Mouse (Mus musculus): ENCODE results near the gene AI597479.
"Not testable (repeated sequence)": the region's sequence is repeated elsewhere in the genome, so short reads cannot be mapped to it uniquely, and the experiment has no call there.

AI597479 gene

DNA sequence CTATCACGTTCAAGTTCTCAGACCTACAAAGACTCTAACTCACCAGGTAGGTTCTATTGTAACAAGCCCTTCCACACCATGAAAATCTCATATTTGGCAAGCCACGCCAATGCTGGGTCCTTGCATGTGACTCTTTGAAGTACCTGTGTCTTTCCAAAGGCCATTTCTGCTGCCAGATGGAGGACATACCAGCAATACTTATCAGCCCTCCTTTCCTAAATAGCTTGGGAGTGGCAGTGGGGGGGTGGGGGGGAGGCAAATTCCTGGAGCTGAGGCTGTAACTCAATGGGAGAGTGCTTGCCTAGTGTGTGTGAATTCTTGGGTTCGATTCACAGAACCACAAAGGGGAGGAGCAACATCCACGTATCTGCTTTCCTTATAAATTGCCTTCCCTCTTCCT, 26.2 kb downstream of the AI597479 start:
- DNase-seq (ENCODE audit: low read depth, low spot score), result no peak

DNA sequence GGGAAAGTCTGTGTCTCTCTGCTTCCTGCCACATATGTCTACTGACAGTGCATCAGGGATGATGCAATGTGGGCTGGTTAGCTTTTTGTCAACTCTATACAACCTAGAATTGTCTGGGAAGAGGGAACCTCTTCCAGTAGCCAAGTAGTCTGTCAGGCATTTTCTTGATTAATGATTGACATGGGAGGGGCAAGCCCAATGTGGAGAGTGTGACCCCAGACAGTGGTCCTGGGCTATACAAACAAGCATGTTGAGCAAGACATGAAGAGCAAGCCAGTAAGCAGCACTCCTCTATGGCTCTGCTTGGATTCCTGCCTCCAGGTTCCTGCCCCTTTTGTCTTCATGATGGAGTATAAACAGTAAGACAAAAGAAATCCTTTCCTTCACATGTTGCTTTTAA, 28.7 kb downstream of the AI597479 start:
- DNase-seq (ENCODE audit: low read depth, low spot score), result no peak

DNA sequence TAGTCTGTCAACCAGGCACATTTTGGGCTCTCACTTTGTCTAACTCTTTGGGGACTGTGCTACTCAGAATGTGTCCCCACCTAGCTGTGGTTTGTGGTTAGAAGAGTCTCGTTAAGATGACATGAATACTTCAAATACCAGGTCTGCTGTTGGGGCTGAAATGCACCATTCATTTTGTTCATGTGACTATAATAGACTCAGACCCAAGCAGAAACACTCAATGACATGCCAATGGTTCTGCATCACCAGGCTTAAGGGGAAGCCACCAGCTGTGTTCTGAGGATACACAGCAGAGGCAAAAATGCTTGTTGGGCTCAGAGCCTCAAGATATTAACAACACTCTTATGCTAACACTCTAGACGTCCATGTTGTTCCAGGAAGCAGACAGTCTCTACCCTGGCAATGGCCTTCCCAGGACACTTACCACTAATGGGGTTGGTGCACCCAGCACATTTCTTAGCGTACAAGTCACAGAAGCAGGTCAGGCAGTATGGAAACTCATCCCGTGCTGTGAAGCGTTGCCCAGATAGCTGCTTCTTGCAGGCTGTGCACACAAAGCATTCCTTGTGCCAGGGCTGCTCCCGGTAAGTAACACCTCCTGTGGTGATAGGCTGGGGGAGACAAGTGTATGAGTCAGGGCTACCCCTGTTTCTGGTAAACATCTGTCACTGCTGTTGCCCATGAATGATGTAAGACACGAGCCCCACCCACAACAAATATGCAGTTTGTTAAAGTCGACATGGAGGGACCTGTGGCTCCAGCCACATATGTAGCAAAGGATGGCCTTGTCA, 29.5 kb downstream of the AI597479 start:
- no peak for DNase-seq (ENCODE audit: low read depth, low spot score)

DNA sequence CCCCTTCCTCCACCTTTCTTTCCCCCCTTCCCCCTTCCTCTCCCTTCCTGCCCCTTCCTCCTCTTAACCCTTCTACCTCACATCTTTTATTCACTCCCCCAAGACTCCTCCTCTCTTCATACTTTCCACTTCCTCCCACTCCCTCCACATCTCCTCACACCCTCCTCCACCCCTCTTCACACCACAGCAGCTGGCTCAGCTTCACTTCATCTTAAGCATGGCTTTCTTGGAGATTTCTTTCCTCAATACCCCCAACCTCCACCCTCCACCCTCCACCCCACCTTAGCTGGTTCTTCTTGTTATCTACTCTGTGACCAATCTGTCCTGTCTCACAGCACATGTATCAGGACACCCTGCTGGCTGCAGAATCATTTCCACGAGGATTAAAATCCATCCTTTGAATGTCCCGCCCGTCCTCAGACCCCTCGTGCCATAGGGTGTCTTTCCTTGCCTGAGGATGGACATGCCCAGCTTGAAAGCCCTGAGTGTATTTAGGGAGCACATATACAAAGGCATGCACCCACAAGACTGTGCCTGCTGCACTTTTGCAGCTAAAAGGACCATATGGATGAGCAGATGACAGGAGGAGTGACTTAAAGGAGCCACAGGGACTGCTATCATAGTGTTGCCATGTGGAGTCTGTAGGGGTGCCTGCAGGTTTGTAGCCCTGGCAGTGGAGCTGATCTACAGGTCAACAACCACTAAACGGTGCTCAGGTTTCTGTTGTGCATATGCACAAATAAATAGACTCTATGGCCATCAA, 31.9 kb downstream of the AI597479 start:
- DNase-seq (ENCODE audit: low read depth, low spot score), result peak; percentile 60

DNA sequence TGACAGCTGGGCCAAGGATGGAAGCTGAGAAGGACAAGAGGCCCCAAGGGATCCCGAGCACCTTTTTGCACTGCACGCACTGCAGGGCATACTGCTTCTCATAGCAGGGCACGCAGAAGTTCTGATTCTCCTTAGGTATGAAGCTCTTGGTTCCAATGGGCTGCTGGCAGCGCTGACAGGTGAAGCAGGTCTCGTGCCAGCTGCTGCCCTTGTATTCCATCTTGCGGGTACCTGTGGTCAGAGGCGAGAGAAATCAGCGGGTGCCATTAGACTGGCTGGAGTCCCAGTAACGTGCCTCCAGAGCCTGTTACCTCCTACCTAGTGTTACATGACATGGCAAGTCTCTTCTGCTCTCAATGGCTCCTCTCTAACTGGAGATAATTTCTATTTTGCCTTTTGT, 33.1 kb downstream of the AI597479 start:
- no peak for DNase-seq (ENCODE audit: low read depth, low spot score)

DNA sequence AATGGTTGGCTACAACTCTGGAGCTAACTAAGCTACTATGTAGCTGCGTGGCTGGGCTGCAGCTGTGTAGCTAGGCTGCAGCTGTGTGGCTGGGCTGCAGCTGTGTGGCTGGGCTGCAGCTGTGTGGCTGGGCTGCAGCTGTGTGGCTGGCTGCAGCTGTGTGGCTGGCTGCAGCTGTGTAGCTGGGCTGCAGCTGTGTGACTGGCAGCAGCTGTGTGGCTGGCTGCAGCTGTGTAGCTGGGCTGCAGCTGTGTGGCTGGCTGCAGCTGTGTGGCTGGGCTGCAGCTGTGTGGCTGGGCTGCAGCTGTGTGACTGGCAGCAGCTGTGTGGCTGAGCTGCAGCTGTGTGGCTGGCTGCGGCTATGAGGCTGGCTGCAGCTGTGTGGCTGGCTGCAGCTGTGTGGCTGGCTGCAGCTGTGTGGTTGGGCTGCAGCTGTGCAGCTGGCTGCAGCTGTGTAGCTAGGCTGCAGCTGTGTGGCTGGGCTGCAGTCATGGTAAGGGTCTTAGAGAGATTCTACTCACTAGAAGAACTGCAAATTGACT, 38.0 kb downstream of the AI597479 start:
- not testable (repeated sequence) for DNase-seq (ENCODE audit: low read depth, low spot score)

DNA sequence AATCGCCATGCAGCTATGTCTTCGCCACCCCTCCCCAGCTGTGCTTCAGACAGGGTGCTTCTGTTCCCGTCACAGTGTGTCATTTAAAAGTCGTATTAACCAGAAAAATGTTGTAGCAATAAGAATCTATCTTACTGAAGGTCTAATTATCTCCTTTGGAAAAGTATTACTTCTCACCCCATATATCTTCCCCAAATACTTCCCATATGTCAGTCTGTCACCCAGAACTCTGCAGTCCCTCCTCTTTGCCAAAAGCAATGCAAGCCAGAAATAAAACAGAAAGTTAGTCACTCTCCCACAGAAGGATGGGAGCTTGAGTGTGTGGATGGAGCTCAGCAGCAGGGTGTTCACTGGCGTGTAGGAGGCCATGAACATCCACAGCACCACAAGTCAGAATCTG, 38.8 kb downstream of the AI597479 start:
- DNase-seq (ENCODE audit: low read depth, low spot score), result peak; percentile 92

DNA sequence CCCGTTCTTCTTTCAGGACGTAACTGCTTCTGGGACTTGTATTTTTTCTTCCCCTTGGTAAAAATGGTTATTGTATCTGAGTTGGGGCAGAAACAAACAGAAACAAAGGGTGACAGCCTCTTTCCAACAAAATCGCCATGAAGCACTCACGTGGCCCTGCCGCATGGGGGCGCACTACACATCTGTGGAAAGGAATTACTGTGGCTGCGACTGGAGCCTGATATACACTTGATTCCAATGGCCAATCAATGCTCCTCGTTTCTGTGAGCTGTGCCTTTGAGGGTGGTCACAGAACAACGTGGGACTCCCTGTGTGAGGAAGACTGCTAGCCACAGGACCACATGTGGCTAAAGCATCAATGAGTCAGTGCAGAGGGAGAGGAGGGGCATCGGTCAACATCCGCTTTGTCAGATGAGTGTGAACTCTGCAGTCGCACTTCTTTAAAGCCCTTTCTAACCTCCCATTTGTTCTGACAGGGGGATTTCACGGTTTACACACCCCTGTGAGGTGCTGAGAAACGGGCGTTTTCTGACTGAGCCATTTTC, 39.8 kb downstream of the AI597479 start:
- DNase-seq (ENCODE audit: low read depth, low spot score), result no peak

DNA sequence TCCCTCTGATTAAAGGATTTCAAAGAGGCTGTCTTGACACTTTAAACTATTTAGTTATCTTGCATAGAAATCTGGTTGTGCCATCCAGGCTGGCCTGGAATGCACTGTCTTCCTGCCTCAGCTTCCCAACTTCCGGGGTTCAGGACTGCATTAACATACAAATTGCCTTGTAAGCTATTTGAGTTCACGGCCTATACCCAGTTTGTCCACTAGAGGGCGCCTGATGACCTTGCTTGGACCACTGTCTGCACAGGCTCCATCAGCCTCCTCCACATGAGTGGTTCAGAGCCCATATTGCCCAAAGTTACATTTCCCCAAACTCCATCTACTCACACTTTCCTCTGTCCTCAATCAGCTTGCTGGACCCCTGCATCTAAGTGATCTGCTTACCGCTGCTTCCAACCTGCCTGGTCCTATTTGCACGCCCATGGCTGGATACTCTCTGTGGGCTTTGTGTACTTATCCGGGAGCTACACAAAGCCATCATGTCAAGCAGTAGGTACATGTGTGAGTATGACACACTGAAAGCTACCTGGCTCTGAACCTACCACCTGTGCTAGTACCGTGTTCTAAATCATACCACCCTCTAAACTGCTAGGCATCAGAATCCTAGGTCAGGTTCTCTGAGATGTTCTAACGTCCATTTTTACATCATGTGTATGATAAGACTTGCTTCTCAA, 41.2 kb downstream of the AI597479 start:
- DNase-seq (ENCODE audit: low read depth, low spot score), result peak; percentile 76

DNA sequence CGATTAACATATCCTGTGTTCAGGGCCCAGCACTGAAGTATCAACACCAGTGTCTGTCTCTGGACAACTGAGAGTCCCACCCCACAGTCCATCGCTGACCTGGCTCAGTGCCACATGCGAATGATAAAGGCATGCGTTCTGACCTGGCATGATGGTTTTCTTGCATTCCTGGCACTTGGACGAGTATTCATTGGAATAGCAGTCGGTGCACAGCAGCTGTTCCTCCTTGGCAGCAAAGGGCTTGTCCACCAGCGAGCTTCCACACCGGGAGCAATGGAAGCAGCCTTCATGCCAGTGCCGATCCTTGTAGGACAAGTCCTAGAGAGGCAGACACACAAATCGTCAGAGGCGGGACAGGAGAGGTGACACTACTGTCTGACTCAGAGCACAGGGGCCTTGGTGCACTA, 43.0 kb downstream of the AI597479 start:
- DNase-seq (ENCODE audit: low read depth, low spot score), result no peak

DNA sequence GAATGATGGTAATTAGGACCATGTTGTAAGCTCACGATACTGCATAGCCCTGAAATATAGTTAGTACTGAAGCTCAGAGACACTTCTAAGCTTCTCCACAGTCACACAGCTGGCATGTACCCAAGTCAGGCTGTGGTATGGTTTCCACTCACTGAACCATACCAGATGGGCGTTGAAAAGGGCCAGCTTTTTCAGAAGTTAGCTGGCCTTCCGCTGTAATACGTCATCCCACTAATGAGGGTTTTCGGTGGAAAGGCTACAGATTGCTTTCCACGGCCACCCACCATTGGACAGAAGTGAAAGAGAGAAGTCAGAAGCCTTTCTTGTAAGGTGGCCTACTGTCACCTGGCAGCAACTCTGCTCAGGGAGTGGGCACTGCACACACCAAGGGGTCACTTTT, 44.3 kb downstream of the AI597479 start:
- DNase-seq (ENCODE audit: low read depth, low spot score), result no peak

DNA sequence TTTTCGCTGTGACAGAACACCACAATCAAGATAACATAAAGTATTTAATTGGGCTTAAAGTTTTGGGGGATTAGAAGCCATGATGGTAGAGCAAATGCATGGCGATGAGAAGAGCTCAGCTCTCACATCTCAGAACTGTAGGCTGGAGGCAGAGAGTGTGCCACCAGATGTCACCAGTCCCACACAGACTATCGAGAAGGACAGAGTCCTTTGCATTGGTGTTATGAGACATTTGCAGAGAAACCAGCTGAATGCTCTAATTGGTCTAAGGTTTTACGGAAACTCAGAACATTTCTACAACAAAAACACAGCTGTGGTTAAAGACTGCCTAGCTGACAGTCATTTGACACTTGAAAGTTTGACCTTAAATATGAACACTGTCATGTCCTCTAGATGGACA, 44.8 kb downstream of the AI597479 start:
- DNase-seq (ENCODE audit: low read depth, low spot score), result no peak

DNA sequence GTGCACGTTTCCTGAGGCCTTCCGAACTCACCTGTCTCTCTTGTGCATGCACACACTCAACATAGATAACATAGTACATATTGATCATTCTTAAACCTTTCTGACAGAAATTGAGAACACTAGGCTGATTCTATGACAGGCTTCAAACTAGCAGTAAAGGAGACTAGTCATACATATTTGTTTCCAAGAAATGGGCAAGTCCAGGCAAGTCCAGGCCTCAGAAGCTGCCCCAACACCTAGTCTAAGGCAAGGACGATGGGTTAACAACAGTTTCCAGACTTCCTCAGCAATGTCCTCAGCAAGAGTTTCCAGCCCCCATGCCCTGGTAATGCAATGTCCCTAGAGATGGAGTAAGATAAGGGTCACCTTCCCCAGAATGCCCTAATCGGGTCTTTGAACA, 45.3 kb downstream of the AI597479 start:
- no peak for DNase-seq (ENCODE audit: low read depth, low spot score)

DNA sequence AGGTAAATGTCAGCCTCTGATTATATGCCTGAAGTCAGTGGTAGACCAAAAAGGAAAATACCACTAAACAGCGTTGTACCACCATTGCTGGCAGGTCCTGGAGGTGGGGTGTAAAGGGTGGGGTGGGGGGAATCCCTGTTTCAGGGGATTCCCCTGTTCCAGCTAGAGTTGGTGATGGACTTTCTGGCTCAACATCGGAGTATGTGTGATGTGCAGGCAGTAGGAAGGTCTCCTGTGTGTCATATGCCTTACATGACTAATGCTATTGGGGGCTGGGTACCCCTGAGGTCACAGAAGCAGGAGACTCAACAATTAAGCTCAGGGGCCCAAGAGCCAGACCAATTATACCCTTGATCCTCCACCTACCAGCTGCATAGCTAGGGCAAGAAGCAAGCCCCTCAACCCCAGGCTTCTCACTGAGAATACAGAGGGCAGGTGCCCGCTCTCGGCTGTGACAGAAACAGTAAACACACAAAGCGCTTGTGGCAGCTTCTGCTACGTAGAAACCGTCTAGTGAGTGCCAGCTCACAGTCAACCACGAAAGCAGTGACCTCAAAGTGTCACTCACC, 45.9 kb downstream of the AI597479 start:
- no peak for DNase-seq (ENCODE audit: low read depth, low spot score)

DNA sequence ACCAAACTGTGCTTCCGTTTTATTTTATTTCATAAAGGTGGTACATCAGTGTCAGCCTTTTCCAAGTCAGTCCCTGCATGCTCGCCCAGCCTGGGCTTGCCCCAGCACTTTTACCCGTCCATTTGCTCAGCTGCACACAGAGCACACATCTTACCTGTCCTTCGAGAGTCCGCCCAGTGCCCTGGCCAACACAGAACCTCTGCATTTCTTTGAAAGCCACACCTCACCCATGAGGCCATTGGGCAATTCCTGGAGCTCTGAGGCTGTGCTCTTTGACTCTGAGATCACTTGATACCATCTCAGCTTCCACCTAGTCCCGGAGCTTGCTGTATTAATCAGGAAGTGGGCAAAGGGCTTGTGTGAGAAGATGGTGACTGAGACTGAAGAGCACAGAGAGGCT, 46.9 kb downstream of the AI597479 start:
- DNase-seq (ENCODE audit: low read depth, low spot score), result no peak

DNA sequence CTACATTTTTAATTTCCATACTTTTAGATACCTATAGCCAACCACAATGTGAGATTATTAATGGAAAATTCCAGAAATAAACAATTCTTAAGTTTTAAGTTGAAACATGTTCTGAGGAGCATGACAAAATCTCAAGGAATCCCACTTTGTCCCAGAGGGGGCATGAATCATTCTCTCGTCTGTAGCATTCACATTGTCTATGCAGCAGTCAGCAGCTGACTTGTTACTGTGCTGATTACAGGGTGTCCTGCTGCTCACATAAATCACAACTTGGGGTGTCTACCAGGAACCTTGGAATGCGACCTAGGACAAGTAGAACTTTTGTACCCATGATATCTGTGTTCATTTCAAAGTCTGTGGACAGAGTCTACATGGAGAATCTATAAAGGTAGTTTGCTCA, 49.0 kb downstream of the AI597479 start:
- DNase-seq (ENCODE audit: low read depth, low spot score), result no peak

DNA sequence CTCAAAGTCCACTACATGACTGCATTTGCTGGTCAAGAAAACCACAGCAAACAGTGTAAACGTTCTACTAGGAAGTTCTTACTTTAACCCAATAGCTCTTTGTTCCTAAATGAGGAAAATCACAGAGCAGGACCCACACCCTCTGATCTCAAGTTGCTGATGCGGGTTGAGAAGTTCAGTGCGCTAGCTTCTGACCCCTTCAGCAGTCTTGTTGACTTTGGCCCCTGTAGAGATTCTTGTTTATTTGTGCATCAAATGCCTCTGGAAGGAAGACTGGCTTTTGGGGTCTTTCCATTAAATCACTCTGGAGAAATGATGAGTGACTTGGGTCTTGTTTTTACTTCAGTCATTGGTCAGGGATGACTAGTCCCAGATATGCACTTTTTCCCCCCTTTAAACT, 51.7 kb downstream of the AI597479 start:
- no peak for DNase-seq (ENCODE audit: low read depth, low spot score)

DNA sequence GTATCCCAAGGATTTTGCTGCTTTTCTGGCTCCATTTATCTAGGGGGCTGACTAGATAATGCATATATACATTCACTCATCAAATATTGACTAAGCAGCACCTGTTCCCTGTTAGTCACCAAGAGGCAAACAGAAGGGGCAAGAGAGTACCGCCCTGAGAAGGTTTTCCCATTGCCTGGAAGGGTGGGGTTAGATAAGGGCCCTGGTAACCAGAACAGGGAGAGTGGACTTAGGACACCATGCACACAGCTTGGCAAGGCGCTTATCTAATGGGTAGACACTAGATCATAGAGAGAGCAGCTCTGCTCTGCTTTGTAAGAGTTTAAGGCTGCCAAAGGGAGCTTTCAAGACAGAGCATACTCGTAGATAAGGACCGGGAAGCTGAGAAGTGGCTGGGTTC, 54.1 kb downstream of the AI597479 start:
- no peak for DNase-seq (ENCODE audit: low read depth, low spot score)

DNA sequence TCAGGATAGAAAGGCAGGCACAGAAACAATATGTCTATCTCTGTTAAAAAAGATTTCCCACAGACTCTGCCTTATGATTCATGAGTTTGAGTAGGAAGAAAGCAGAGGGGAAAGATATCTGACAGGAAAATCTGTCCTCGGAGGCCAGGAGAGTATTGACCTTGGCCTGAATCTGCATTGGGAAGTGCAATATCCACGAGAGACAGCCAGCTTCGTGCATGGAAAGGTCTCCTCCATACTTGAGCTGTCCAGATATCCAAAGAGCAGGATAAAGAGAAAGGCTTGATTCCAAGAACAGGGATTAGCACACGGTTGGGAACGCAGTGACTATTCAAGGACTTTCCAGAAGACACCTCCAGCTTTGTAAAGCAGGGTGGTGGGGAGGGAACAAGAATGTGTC, 55.0 kb downstream of the AI597479 start:
- no peak for DNase-seq (ENCODE audit: low read depth, low spot score)

DNA sequence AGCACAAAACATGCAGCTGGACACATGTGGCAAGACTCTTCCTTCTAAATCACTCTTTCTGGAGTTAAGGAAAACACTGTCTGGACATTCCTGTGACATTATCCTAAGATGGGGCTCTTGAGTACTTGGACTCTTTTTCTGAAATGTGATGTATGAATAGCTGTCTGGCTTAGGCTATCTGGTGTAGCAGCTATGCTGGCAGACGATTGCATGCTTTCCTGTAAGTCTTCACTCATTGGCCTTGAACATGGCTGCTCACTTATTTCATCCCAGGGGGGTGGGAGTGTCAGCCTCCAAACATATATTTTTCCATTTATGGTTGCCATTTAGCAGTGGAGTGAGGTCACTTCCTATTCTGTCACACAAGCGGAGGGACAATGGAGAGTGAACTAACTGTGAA, 56.0 kb downstream of the AI597479 start:
- DNase-seq (ENCODE audit: low read depth, low spot score), result no peak

DNA sequence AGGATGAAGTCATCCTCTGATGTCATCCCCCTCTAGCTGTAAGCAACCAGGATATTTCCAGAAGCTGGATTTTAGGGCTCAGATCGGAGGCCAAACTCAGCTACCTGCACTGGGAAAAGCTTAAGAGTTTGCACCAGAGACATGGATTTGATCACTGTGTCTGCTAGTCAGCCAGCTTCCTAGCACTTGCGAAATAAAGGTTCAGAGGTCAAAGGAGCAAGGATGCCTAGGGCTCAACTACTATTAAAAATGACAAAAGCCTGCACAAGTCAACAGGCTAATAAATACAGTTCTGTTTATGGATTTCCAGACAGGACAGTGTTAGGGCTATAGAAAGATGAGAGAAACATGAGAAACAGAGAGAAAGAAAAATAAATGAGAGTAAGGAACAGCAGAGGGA, 59.4 kb downstream of the AI597479 start:
- no peak for DNase-seq (ENCODE audit: low read depth, low spot score)

DNA sequence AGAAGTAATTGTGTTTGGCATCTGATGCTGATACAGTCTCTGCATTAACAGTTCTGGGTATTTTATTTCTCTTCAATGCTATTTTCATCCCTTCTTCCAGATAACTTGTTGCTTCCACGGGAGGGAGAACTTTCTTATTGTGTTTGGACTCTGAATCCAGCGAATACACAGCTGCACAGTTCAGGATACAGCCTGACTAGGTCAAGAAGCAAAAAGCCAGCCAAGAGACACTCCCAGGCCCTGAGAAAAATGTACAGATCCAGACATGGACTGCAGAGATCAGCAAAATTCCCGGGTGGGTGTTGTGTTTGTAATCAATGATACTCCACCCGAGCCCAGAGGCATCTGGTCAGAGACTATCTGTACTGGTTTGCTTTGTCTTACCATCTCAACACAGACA, 60.9 kb downstream of the AI597479 start:
- DNase-seq (ENCODE audit: low read depth, low spot score), result no peak

Data from telencephalon, adult 2 months (tissue).